Mouse (Mus musculus) MEL (cell line): Measurements from ENCODE around the gene Focad.

Source experiments
- CTCF ChIP-seq, 3 experiments: IDR thresholded peaks in 2 of 3; conservative IDR thresholded peaks in 1 of 3; 2 replicates each; pipeline ENCODE4 v1.5.1; 2011 to 2012; ENCODE audit warnings: low read length in 3 of 3, low read depth in 2 of 3, mild to moderate bottlenecking in 2 of 3, improper control_type of control experiment in 1 of 3, inconsistent platforms in 1 of 3, mixed read lengths in 1 of 3, moderate library complexity in 1 of 3; ENCODE audit not compliant: control insufficient read depth in 1 of 3, insufficient read depth in 1 of 3, poor library complexity in 1 of 3, severe bottlenecking in 1 of 3
- EP300 ChIP-seq, 2 experiments: IDR thresholded peaks; 2 replicates each; pipeline ENCODE4 v1.6.1; 2011; ENCODE audit warnings: improper control_type of control experiment in 2 of 2, low read length in 2 of 2, low read depth in 1 of 2, mild to moderate bottlenecking in 1 of 2
- GABPA ChIP-seq: IDR thresholded peaks from 2 replicates; pipeline ENCODE4 v1.6.1; 2012; ENCODE audit warnings: low read depth, mild to moderate bottlenecking, inconsistent platforms, low read length, improper control_type of control experiment, moderate library complexity
- GATA1 ChIP-seq: IDR thresholded peaks from 2 replicates; pipeline ENCODE4 v1.6.1; 2011; ENCODE audit warnings: low read depth, low read length, improper control_type of control experiment
- KAT2A ChIP-seq: conservative IDR thresholded peaks from 2 replicates; pipeline ENCODE4 v1.6.1; 2012; ENCODE audit warnings: low read depth, low read length, improper control_type of control experiment, inconsistent platforms
- NELFE ChIP-seq: IDR thresholded peaks from 2 replicates; pipeline ENCODE4 v1.6.1; 2011; ENCODE audit warnings: low read depth, low read length, improper control_type of control experiment
- NRF1 ChIP-seq: IDR thresholded peaks from 2 replicates; pipeline ENCODE4 v1.6.1; 2014; ENCODE audit warnings: low read depth, mild to moderate bottlenecking, inconsistent platforms, low read length, improper control_type of control experiment, moderate library complexity; ENCODE audit not compliant: poor library complexity, insufficient read depth, severe bottlenecking
- POLR2A ChIP-seq, 2 experiments: IDR thresholded peaks; 2 replicates each; pipeline ENCODE4 v1.6.1; 2011 to 2012; ENCODE audit warnings: low read length in 2 of 2, mild to moderate bottlenecking in 2 of 2, control low read depth in 1 of 2, improper control_type of control experiment in 1 of 2, low read depth in 1 of 2, moderate library complexity in 1 of 2; ENCODE audit not compliant: control insufficient read depth in 1 of 2, insufficient read depth in 1 of 2, poor library complexity in 1 of 2
- POLR2AphosphoS2 ChIP-seq: IDR thresholded peaks from 2 replicates; pipeline ENCODE4 v1.6.1; 2011; ENCODE audit warnings: low read length, improper control_type of control experiment
- UBTF ChIP-seq: IDR thresholded peaks from 2 replicates; pipeline ENCODE4 v1.6.1; 2012; ENCODE audit warnings: low read depth, mild to moderate bottlenecking, inconsistent platforms, low read length, improper control_type of control experiment, moderate library complexity, borderline replicate concordance; ENCODE audit not compliant: insufficient read depth
- ZC3H11A ChIP-seq: IDR thresholded peaks from 2 replicates; pipeline ENCODE4 v1.6.1; 2012; ENCODE audit warnings: low read depth, mild to moderate bottlenecking, inconsistent platforms, low read length, improper control_type of control experiment
- ZMIZ1 ChIP-seq: IDR thresholded peaks from 2 replicates; pipeline ENCODE4 v1.6.1; 2012; ENCODE audit warnings: low read depth, mild to moderate bottlenecking, inconsistent platforms, low read length, improper control_type of control experiment, moderate library complexity

- TF ChIP-seq KAT2A (no peak), GATA1 (no peak), ZC3H11A (no peak), ZMIZ1 (no peak), NELFE (no peak), NRF1 (no peak), EP300 (IDR thresholded peaks at IDR 0.05; ENCODE audit: low read depth in 1 of 2, low read length in 2 of 2) (no peak), UBTF (no peak), POLR2A (IDR thresholded peaks at IDR 0.05; ENCODE audit: control insufficient read depth in 1 of 2, insufficient read depth in 1 of 2, low read depth in 1 of 2, low read length in 2 of 2, poor library complexity in 1 of 2) (no peak), GABPA (no peak), CTCF (IDR thresholded peaks at IDR 0.05 in 2 of 3, conservative IDR thresholded peaks at IDR 0.05 in 1 of 3; ENCODE audit: control insufficient read depth in 1 of 3, insufficient read depth in 1 of 3, low read depth in 2 of 3, low read length in 3 of 3, poor library complexity in 1 of 3, severe bottlenecking in 1 of 3) (no peak), POLR2AphosphoS2 (no peak)
These were observed 240.1 kb downstream of the Focad start for GRCm38 (mm10) chr4:88334533-88334932.
